Mouse (Mus musculus): Measurements from ENCODE around the gene Mien1. TPM values are rescaled to one million over a fixed set of nuclear protein-coding genes. Genes with fewer than 3 reads are reported as not detected.
A peak's percentile ranks its signal among the peaks of the same experiment; 100 is the strongest.

Mien1 gene
- polyA plus RNA-seq, 1 experiment, result 177 TPM

- DNase-seq (ENCODE audit: extremely low spot score in 1 of 2, low spot score in 1 of 2), result no peak
Measured at GRCm38 (mm10) chr11:98390141-98390540, 48.6 kb downstream of the Mien1 start.

- DNase-seq (ENCODE audit: extremely low spot score in 1 of 2, low spot score in 1 of 2), result peak in 1 of 2 experiments; percentile 83
Measured at GRCm38 (mm10) chr11:98389221-98389780, 49.5 kb downstream of the Mien1 start.

- no peak for DNase-seq (ENCODE audit: extremely low spot score in 1 of 2, low spot score in 1 of 2)
Measured at GRCm38 (mm10) chr11:98388282-98388681, 50.5 kb downstream of the Mien1 start.

Other genes starting within 250 kb of the Mien1 start
- gene Med1, start 245.7 kb downstream of the Mien1 start, polyA plus RNA-seq (2012; rRNA removed), result 24.6 and 28.8 TPM in 2 replicates
- gene Cdk12, start 235.9 kb downstream of the Mien1 start, polyA plus RNA-seq (2012; rRNA removed), result 17.8 and 19.5 TPM in 2 replicates
- 33.9 and 34.2 TPM in 2 replicates for gene Neurod2, start 109.3 kb downstream of the Mien1 start, polyA plus RNA-seq (2012; rRNA removed)
- 104 and 156 TPM in 2 replicates for gene Ppp1r1b, start 90.6 kb downstream of the Mien1 start, polyA plus RNA-seq (2012; rRNA removed)
- 52.3 and 59.1 TPM in 2 replicates for gene Stard3, start 80.6 kb downstream of the Mien1 start, polyA plus RNA-seq (2012; rRNA removed)
- gene Tcap, start 55.2 kb downstream of the Mien1 start, polyA plus RNA-seq (2012; rRNA removed), result 9.7 and 14.2 TPM in 2 replicates
- 0.84 and 1.1 TPM in 2 replicates for gene Pnmt, start 52.5 kb downstream of the Mien1 start, polyA plus RNA-seq (2012; rRNA removed)
- gene Pgap3, start 38.5 kb downstream of the Mien1 start, polyA plus RNA-seq (2012; rRNA removed), result 13.7 and 15.2 TPM in 2 replicates
- gene Erbb2, start 26.5 kb downstream of the Mien1 start, polyA plus RNA-seq (2012; rRNA removed), result 3.0 and 3.2 TPM in 2 replicates
- gene Grb7, start 7.4 kb upstream of the Mien1 start, polyA plus RNA-seq (2012; rRNA removed), result 1.6 and 2.0 TPM in 2 replicates
- 0.17 and 0.32 TPM in 2 replicates for gene Ikzf3, start 107.0 kb upstream of the Mien1 start, polyA plus RNA-seq (2012; rRNA removed)
- 0.10 TPM in 1 of 2 replicates, not detected in the other for gene Zpbp2, start 112.1 kb upstream of the Mien1 start, polyA plus RNA-seq (2012; rRNA removed)
- gene Ormdl3, start 148.4 kb upstream of the Mien1 start, polyA plus RNA-seq (2012; rRNA removed), result 54.6 and 57.1 TPM in 2 replicates
- gene Lrrc3c, start 159.3 kb upstream of the Mien1 start, polyA plus RNA-seq (2012; rRNA removed), result not detected in 2 replicates
- 0.25 and 0.36 TPM in 2 replicates for gene Gm12355, start 186.7 kb upstream of the Mien1 start, polyA plus RNA-seq (2012; rRNA removed)
- not detected in 2 replicates for gene Gsdma3, start 187.4 kb upstream of the Mien1 start, polyA plus RNA-seq (2012; rRNA removed)
- gene Gsdma2, start 207.8 kb upstream of the Mien1 start, polyA plus RNA-seq (2012; rRNA removed), result not detected in 2 replicates
- gene Gsdma, start 225.4 kb upstream of the Mien1 start, polyA plus RNA-seq (2012; rRNA removed), result 0.15 and 0.16 TPM in 2 replicates
- gene Psmd3, start 243.6 kb upstream of the Mien1 start, polyA plus RNA-seq (2012; rRNA removed), result 166 and 177 TPM in 2 replicates

All from frontal cortex, adult 2 months (tissue).